Mouse (Mus musculus): ENCODE results near the gene Dag1.

DNA sequence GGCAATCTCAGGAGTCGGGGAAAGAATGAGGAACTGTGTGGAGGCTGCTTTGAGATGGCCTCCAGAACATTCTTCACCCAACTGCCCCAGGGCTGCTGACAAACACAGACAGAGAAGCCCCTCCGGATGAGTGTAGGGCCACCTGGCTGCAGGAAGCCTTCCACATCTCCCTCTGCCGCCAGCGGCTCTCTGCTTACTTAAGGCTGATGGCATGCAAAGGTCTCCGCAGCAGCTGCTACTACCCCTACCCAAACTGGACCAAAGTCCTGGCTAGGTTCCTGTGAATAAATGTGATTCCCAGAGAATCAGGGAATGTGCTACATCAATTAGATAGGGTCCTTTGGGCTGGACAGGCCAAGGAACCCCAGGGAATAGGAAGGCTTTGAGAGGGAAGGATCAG, 8.9 kb upstream of the Dag1 start:
- TF ChIP-seq EP300 (optimal IDR thresholded peaks at IDR 0.05) = no peak
- TF ChIP-seq CTCF (IDR thresholded peaks at IDR 0.05; ENCODE audit: low read depth) = no peak

Data from stomach, postnatal 0 days (tissue).